Mouse (Mus musculus): ENCODE data around the gene Cpox. TPM values are rescaled to one million over a fixed set of nuclear protein-coding genes. Genes with fewer than 3 reads are reported as not detected.

Cpox gene
- total and polyA plus RNA-seq, 3 experiments: 14.8 to 41.1 (median 39.1) TPM

DNA sequence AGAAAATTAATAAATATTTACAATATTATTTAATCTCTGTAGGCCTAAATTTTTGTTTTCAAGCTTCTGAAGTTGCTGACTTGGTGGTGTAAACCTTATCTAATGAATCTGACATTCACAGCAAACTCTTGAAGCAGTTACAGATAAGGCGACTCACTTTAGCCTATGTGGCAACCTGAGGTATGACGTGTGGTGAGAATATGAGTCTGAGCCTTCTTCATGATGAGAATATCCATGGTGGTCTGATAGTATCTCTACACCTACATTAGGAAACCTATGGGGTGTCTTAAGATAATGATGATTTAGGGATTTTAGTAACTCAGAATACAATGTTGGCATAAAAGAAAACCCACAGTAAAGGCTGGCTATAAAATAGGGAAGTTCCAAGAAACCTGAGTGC, 52.2 kb downstream of the Cpox start:
- Histone ChIP-seq H3K79me2 (replicated peaks; ENCODE audit: control insufficient read depth, insufficient read depth, low read length) (no peaks in the 10 kb centered on the region), H3K36me3 (ENCODE audit: control insufficient read depth, insufficient read depth, low read length) (no peaks in the 10 kb centered on the region), H3K4me3 (no peak overlapping the region), H3K27ac (no peak overlapping the region), H3K4me1 (ENCODE audit: control insufficient read depth, insufficient read depth, low read length) (no peaks in the 10 kb centered on the region), H3K27me3 (ENCODE audit: control insufficient read depth, insufficient read depth, low read length) (no peaks in the 10 kb centered on the region), H3K9ac (ENCODE audit: low read depth, low read length) (no peak overlapping the region)
- DNase-seq: no peak
- TF ChIP-seq EP300 (IDR thresholded peaks at IDR 0.05; ENCODE audit: insufficient read depth, low read depth, low read length): no peak
- no peak for TF ChIP-seq POLR2A (IDR thresholded peaks at IDR 0.05; ENCODE audit: insufficient read depth, low read depth, low read length)
- TF ChIP-seq CTCF (IDR thresholded peaks at IDR 0.05): no peak
- intact Hi-C loops (cut with DNase I): loop anchor here (10.0 kb wide), 1 partner anchor 427 kb away; no protein-coding TSS in a partner anchor
- WGBS: 82% methylated on average over 2 of the region's 2 CpGs

GRCm38 (mm10) chr16:58726680-58727476, 56.8 kb downstream of the Cpox start:
- intact Hi-C loops (cut with DNase I): loop anchor here (5.0 to 10.0 kb wide), 4 partner anchors 205 to 1495 kb away; partner anchors contain the start of genes St3gal6 and Tbc1d23
- DNase-seq: no peak
- H3K36me3 ChIP-seq (ENCODE audit: control insufficient read depth, insufficient read depth, low read length): peaks cover 5% of the 10 kb centered on the region
- H3K9ac ChIP-seq (ENCODE audit: low read depth, low read length): no peak overlapping the region
- WGBS: 79% methylated on average over 11 of the region's 11 CpGs
- TF ChIP-seq CTCF (IDR thresholded peaks at IDR 0.05) (no peak), EP300 (IDR thresholded peaks at IDR 0.05; ENCODE audit: insufficient read depth, low read depth, low read length) (no peak), POLR2A (IDR thresholded peaks at IDR 0.05; ENCODE audit: insufficient read depth, low read depth, low read length) (no peak)
- H3K4me3 ChIP-seq: peak overlapping the region; percentile 52; the same call in 1 of the 2 replicates
- H3K79me2 ChIP-seq (replicated peaks; ENCODE audit: control insufficient read depth, insufficient read depth, low read length): no peaks in the 10 kb centered on the region; the same call in 1 of the 2 replicates
- peaks cover 1% of the 10 kb centered on the region for H3K4me1 ChIP-seq (ENCODE audit: control insufficient read depth, insufficient read depth, low read length)
- H3K27me3 ChIP-seq (ENCODE audit: control insufficient read depth, insufficient read depth, low read length): no peaks in the 10 kb centered on the region
- H3K27ac ChIP-seq: no peak overlapping the region

GRCm38 (mm10) chr16:58727477-58728131, 57.5 kb downstream of the Cpox start, which contains the start of gene Cldnd1:
Cldnd1 (plus strand) TSS chr16:58727910.
- Histone ChIP-seq H3K4me1 (ENCODE audit: control insufficient read depth, insufficient read depth, low read length) (peaks cover 1% of the 10 kb centered on the region), H3K4me3 (peak within 1 kb of the TSS; percentile 93), H3K36me3 (ENCODE audit: control insufficient read depth, insufficient read depth, low read length) (peaks cover 5% of the 10 kb centered on the region), H3K27ac (peak within 1 kb of the TSS; percentile 86), H3K9ac (ENCODE audit: low read depth, low read length) (peak within 1 kb of the TSS; percentile 81), H3K27me3 (ENCODE audit: control insufficient read depth, insufficient read depth, low read length) (no peaks in the 10 kb centered on the region), H3K79me2 (replicated peaks; ENCODE audit: control insufficient read depth, insufficient read depth, low read length) (no peaks in the 10 kb centered on the region; the same call in 1 of the 2 replicates)
- 3% methylated on average over 35 of the region's 35 CpGs for WGBS
- DNase-seq: peak; percentile 93 to 96
- TF ChIP-seq EP300 (IDR thresholded peaks at IDR 0.05; ENCODE audit: insufficient read depth, low read depth, low read length) (no peak), CTCF (IDR thresholded peaks at IDR 0.05) (no peak), POLR2A (IDR thresholded peaks at IDR 0.05; ENCODE audit: insufficient read depth, low read depth, low read length) (peak; percentile 68)
- intact Hi-C loops (cut with DNase I): loop anchor here (2.0 to 10.0 kb wide), 5 partner anchors 57 to 1495 kb away; partner anchors contain the start of genes Cpox, St3gal6 and Tbc1d23

GRCm38 (mm10) chr16:58728176-58728671, 58.1 kb downstream of the Cpox start:
- peaks cover 5% of the 10 kb centered on the region for H3K36me3 ChIP-seq (ENCODE audit: control insufficient read depth, insufficient read depth, low read length)
- H3K27ac ChIP-seq: peak overlapping the region; percentile 86
- TF ChIP-seq POLR2A (IDR thresholded peaks at IDR 0.05; ENCODE audit: insufficient read depth, low read depth, low read length): no peak
- TF ChIP-seq EP300 (IDR thresholded peaks at IDR 0.05; ENCODE audit: insufficient read depth, low read depth, low read length): no peak
- no peak for TF ChIP-seq CTCF (IDR thresholded peaks at IDR 0.05)
- peak overlapping the region; percentile 81 for H3K9ac ChIP-seq (ENCODE audit: low read depth, low read length)
- no peak for DNase-seq
- intact Hi-C loops (cut with DNase I): loop anchor here (2.0 to 10.0 kb wide), 5 partner anchors 57 to 1496 kb away; partner anchors contain the start of genes Cpox, St3gal6 and Tbc1d23
- no peaks in the 10 kb centered on the region for H3K27me3 ChIP-seq (ENCODE audit: control insufficient read depth, insufficient read depth, low read length)
- peak overlapping the region; percentile 93 for H3K4me3 ChIP-seq
- H3K4me1 ChIP-seq (ENCODE audit: control insufficient read depth, insufficient read depth, low read length): peaks cover 1% of the 10 kb centered on the region
- WGBS: 1% methylated on average over 24 of the region's 31 CpGs
- H3K79me2 ChIP-seq (replicated peaks; ENCODE audit: control insufficient read depth, insufficient read depth, low read length): no peaks in the 10 kb centered on the region; the same call in 1 of the 2 replicates

DNA sequence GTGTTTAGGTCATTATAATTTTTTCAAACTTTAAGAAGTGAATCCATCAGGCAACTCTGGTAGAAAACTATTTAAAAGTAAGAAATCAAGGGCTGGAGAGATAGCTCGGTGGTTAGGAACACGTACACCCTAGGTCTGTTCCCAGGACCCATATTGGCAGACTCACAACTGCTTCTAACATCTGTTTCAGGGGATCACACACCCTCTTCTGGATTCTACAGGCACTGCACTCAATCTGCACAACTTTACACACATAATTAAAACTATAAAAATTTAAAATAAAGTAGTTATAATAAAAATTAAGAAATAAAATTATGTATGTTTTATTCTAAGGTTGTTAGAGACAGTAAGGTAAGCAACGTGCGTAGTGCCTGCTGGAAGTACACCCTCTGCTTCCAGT, 68.1 kb downstream of the Cpox start:
- intact Hi-C loops (cut with DNase I): loop anchor here (5.0 to 10.0 kb wide), 2 partner anchors 111 to 833 kb away; no protein-coding TSS in a partner anchor
- Histone ChIP-seq H3K27ac (no peak overlapping the region), H3K9ac (ENCODE audit: low read depth, low read length) (no peak overlapping the region), H3K79me2 (replicated peaks; ENCODE audit: control insufficient read depth, insufficient read depth, low read length) (no peaks in the 10 kb centered on the region), H3K4me1 (ENCODE audit: control insufficient read depth, insufficient read depth, low read length) (no peaks in the 10 kb centered on the region), H3K36me3 (ENCODE audit: control insufficient read depth, insufficient read depth, low read length) (no peaks in the 10 kb centered on the region), H3K4me3 (no peak overlapping the region), H3K27me3 (ENCODE audit: control insufficient read depth, insufficient read depth, low read length) (no peaks in the 10 kb centered on the region)
- no peak for DNase-seq
- WGBS: 83% methylated on average over 4 of the region's 4 CpGs
- TF ChIP-seq EP300 (IDR thresholded peaks at IDR 0.05; ENCODE audit: insufficient read depth, low read depth, low read length) (no peak), POLR2A (IDR thresholded peaks at IDR 0.05; ENCODE audit: insufficient read depth, low read depth, low read length) (no peak), CTCF (IDR thresholded peaks at IDR 0.05) (peak; percentile 52)
